Mouse (Mus musculus) forebrain, embryonic 12.5 days (tissue): Measurements from ENCODE around the gene Oxsr1. TPM values are rescaled to one million over a fixed set of nuclear protein-coding genes. Genes with fewer than 3 reads are reported as not detected.

ENCODE experiments used
- ATAC-seq: fragments of 200-750 bp; cut with Nextera tagmentation; 2 replicates; pipeline ENCODE4 v1.8.0; 2017; ENCODE audit warnings: moderate TSS enrichment; ENCODE audit not compliant: low FRiP score
- H3K27ac ChIP-seq: fragments of 300-500 bp; sonication (generic); 2 replicates; pipeline ENCODE4 v1.5.1; 2016; ENCODE audit warnings: mild to moderate bottlenecking
- H3K27me3 ChIP-seq: fragments of 300-500 bp; sonication (generic); 2 replicates; pipeline ENCODE4 v1.6.1; 2016; ENCODE audit warnings: mild to moderate bottlenecking
- H3K36me3 ChIP-seq: fragments of 300-500 bp; sonication (generic); replicated peaks from 2 replicates; pipeline ENCODE4 v1.6.1; 2016; ENCODE audit warnings: mild to moderate bottlenecking
- H3K4me1 ChIP-seq: fragments of 300-500 bp; sonication (generic); 2 replicates; pipeline ENCODE4 v1.6.1; 2016
- H3K4me2 ChIP-seq: fragments of 300-500 bp; sonication (generic); 2 replicates; pipeline ENCODE4 v1.6.1; 2016; ENCODE audit warnings: mild to moderate bottlenecking, moderate library complexity
- H3K4me3 ChIP-seq: fragments of 300-500 bp; sonication (generic); replicated peaks from 2 replicates; pipeline ENCODE4 v1.5.1; 2016; ENCODE audit warnings: mild to moderate bottlenecking
- H3K9ac ChIP-seq: fragments of 300-500 bp; sonication (generic); 2 replicates; pipeline ENCODE4 v1.6.1; 2016; ENCODE audit warnings: mild to moderate bottlenecking
- H3K9me3 ChIP-seq: fragments of 300-500 bp; sonication (generic); 2 replicates; pipeline ENCODE4 v1.6.1; 2016
- WGBS: fragments of 180-500 bp; shearing (Covaris S2); methylation state at CpG from one replicate; pipeline ENCODE4 v1.1.7; 2016; 5-methylcytosine and 5-hydroxymethylcytosine counted together
- polyA plus RNA-seq: library from polyadenylated mRNA; unstranded; fragments of >200 nt; fragmentation: Nextera tagmentation; extraction: Ambion mirVana; gene quantifications from 2 replicates; pipeline ENCODE4 v1.2.1, GENCODE M21; 2016

Gene Oxsr1
- polyA plus RNA-seq, 1 experiment from 2014 or later, result 21.6 TPM

- no peak for ATAC-seq
- no peak overlapping the region for H3K9ac ChIP-seq
- WGBS, result 87% methylated on average over 10 of the region's 10 CpGs
- peaks cover 45% of the 10 kb centered on the region for H3K36me3 ChIP-seq
- H3K9me3 ChIP-seq, result no peaks in the 10 kb centered on the region
- no peaks in the 10 kb centered on the region for H3K27me3 ChIP-seq
- no peak overlapping the region for H3K27ac ChIP-seq
- H3K4me3 ChIP-seq, result no peak overlapping the region
- no peaks in the 10 kb centered on the region for H3K4me1 ChIP-seq
- H3K4me2 ChIP-seq, result no peak overlapping the region
These were observed 28.9 kb upstream of the Oxsr1 start for GRCm38 (mm10) chr9:119350947-119351705.

- Histone ChIP-seq H3K9me3 (no peaks in the 10 kb centered on the region), H3K4me3 (no peak overlapping the region), H3K4me2 (no peak overlapping the region), H3K9ac (no peak overlapping the region), H3K27me3 (no peaks in the 10 kb centered on the region), H3K36me3 (peaks cover 51% of the 10 kb centered on the region), H3K4me1 (no peaks in the 10 kb centered on the region), H3K27ac (no peak overlapping the region)
- no peak for ATAC-seq
- WGBS, result 98% methylated on average over 3 of the region's 3 CpGs
These were observed 28.3 kb upstream of the Oxsr1 start for GRCm38 (mm10) chr9:119350531-119350930.

- Histone ChIP-seq H3K4me2 (no peak overlapping the region), H3K9ac (no peak overlapping the region), H3K4me3 (no peak overlapping the region), H3K9me3 (no peaks in the 10 kb centered on the region), H3K36me3 (peaks cover 73% of the 10 kb centered on the region), H3K27ac (no peak overlapping the region), H3K4me1 (peaks cover 14% of the 10 kb centered on the region), H3K27me3 (no peaks in the 10 kb centered on the region)
- no peak for ATAC-seq
- 92% methylated on average over 8 of the region's 8 CpGs for WGBS
These were observed 24.1 kb upstream of the Oxsr1 start for GRCm38 (mm10) chr9:119346376-119346775.

DNA sequence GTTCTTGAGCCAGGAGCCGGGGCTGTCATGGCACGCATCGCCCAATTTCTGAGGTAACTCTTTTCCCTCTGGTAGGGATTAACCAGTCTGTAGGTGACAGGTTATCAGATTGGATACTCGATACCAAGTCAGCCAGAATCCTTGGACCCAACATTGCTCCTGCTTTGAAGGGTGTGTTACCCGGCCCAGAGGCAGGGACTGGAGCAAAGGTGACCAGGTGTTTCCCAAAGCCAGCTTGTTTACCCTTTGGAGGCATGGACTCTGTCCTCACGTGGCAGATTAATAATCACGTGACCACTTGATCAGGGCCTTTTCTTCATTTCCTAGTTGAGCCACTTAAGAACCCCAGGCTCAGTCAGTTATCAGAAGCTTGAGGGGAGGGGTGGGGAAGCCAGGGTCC, 20.5 kb upstream of the Oxsr1 start:
- H3K9me3 ChIP-seq, result no peaks in the 10 kb centered on the region
- H3K27ac ChIP-seq, result no peak overlapping the region
- H3K27me3 ChIP-seq, result peaks cover 20% of the 10 kb centered on the region; the same call in 1 of the 2 replicates
- peaks cover 47% of the 10 kb centered on the region for H3K36me3 ChIP-seq
- no peak overlapping the region for H3K4me2 ChIP-seq
- H3K4me3 ChIP-seq, result no peak overlapping the region
- no peak for ATAC-seq
- 88% methylated on average over 7 of the region's 7 CpGs for WGBS
- H3K4me1 ChIP-seq, result peaks cover 27% of the 10 kb centered on the region
- H3K9ac ChIP-seq, result 0 out of 2 replicates have a peak overlapping the region, but pooled peaks have one; percentile 85

DNA sequence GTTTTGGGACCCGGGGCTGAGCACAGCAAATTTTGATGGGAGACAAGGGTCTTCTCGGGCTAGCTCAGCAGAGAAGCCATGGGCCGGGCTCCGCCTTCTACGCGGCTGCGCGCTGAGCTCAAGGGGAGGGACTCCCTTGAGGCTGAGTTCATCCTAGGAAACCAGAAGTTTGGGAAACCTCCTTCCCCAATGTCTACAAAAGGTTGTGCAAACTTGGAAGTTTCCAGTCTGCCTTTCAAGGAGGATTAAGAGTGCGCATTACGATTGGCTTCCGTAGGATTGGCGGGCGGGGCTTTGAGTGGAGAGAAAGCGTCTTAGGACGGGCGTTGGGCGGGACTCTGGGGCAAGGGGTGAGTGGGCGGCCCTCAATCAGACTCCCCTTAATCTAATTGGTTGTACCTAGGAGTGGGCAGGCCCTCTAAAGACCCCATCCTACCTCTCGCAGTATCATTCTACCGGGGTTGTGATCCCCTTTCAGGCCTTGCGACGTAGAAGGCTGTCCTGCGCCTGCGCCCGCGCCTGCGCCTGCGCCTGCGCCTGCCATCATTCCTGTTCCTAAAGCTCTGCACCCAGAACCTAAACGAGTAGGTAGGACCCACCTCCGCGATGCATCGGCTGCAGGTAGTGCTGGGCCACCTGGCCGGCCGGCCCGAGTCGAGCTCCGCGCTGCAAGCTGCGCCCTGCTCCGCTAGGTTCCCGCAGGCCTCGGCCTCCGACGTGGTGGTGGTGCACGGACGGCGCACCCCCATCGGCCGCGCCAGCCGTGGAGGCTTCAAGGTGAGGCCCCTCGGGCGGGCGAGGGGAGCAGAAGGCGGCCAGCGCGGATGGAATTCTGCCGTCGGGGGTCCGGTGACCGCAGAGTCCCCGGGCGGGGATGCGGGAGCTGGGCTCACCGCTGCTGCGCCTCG, 18.9 kb upstream of the Oxsr1 start, which contains the start of gene Myd88:
Myd88 (minus strand) TSS at position 503 of the 908 bp plus-strand sequence.
- Histone ChIP-seq H3K9ac (peak within 1 kb of the TSS; percentile 85), H3K36me3 (peaks cover 31% of the 10 kb centered on the region), H3K27me3 (peaks cover 20% of the 10 kb centered on the region; the same call in 1 of the 2 replicates), H3K4me2 (peak within 1 kb of the TSS; percentile 64), H3K4me1 (peaks cover 27% of the 10 kb centered on the region), H3K9me3 (no peaks in the 10 kb centered on the region), H3K27ac (peak within 1 kb of the TSS; percentile 91), H3K4me3 (peak within 1 kb of the TSS; percentile 82)
- WGBS, result under 1% methylated on average over 67 of the region's 68 CpGs
- ATAC-seq, result peak; percentile 98

- Histone ChIP-seq H3K4me2 (peak overlapping the region; percentile 64), H3K9ac (peak overlapping the region; percentile 85; the same call in 1 of the 2 replicates), H3K4me3 (peak overlapping the region; percentile 82), H3K27ac (peak overlapping the region; percentile 91; the same call in 1 of the 2 replicates), H3K36me3 (peaks cover 21% of the 10 kb centered on the region), H3K9me3 (no peaks in the 10 kb centered on the region), H3K27me3 (peaks cover 20% of the 10 kb centered on the region; the same call in 1 of the 2 replicates), H3K4me1 (peaks cover 27% of the 10 kb centered on the region)
- WGBS, result 6% methylated on average over 8 of the region's 8 CpGs
- no peak for ATAC-seq
These were observed 18.0 kb upstream of the Oxsr1 start for GRCm38 (mm10) chr9:119340212-119340580.

DNA sequence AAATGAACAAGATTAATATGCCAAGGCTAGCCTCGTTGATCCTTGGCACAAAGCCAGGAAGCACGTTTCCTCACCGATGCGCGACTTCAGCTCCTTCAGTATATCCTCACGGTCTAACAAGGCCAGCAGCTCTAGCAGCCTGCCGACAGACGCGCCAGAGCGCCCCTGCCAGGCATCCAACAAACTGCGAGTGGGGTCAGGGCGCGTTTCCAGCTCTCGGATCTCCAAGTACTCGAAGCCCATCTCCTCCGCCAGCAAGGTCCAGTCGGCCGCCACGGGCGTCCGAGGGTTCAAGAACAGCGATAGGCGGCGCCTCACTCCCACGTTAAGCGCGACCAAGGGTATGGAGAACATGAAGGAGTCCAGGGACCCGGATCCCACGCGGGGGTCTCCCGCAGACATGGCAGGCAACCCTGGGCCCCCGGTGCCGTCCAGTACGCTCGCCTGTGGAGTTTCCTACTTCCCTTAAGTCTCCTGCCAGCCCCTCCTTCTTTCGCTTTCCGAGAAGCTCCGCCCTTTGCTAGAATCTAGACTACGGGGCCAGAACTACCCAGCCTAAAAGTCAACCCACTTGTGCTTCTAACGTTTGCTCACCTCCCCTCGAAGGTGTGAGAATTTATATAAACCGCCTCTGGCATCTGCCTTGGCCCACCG, 17.5 kb upstream of the Oxsr1 start, which contains the start of gene Acaa1a:
Acaa1a (plus strand) TSS at position 119 of the 654 bp plus-strand sequence.
- Histone ChIP-seq H3K36me3 (peaks cover 16% of the 10 kb centered on the region), H3K4me1 (peaks cover 27% of the 10 kb centered on the region), H3K27ac (peak within 1 kb of the TSS; percentile 91), H3K9ac (peak within 1 kb of the TSS; percentile 85), H3K4me3 (peak within 1 kb of the TSS; percentile 82), H3K27me3 (peaks cover 20% of the 10 kb centered on the region; the same call in 1 of the 2 replicates), H3K4me2 (peak within 1 kb of the TSS; percentile 64), H3K9me3 (no peaks in the 10 kb centered on the region)
- no peak for ATAC-seq
- 2% methylated on average over 43 of the region's 43 CpGs for WGBS

GRCm38 (mm10) chr9:119339106-119339505, 16.9 kb upstream of the Oxsr1 start:
- H3K27ac ChIP-seq, result no peak overlapping the region
- no peaks in the 10 kb centered on the region for H3K9me3 ChIP-seq
- no peak for ATAC-seq
- H3K4me3 ChIP-seq, result peak overlapping the region; percentile 82
- H3K9ac ChIP-seq, result no peak overlapping the region
- peak overlapping the region; percentile 64 for H3K4me2 ChIP-seq
- WGBS, result 54% methylated on average over 7 of the region's 7 CpGs
- peaks cover 10% of the 10 kb centered on the region for H3K36me3 ChIP-seq
- H3K4me1 ChIP-seq, result peaks cover 27% of the 10 kb centered on the region
- peaks cover 20% of the 10 kb centered on the region; the same call in 1 of the 2 replicates for H3K27me3 ChIP-seq

DNA sequence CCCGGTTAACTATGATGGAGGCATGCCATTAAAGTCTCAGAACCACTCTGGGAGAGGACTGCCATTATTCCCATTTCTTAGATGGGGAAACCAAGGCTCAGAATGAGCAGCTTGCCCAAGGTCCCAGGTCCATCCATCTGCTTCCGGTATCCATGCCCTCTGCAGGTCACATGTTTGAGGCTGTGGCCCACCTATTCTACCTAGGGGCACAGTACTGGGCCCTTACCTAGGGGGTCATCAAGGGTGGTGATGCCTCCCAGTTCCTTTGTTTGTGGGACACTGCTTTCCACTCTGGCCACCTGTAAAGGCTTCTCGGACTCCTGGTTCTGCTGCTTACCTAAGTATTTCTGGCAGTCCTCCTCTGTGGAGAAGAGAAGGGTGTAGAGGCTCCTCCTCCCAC, 16.1 kb upstream of the Oxsr1 start:
- Histone ChIP-seq H3K4me3 (no peak overlapping the region), H3K9ac (no peak overlapping the region), H3K4me2 (no peak overlapping the region), H3K9me3 (no peaks in the 10 kb centered on the region), H3K27me3 (peaks cover 20% of the 10 kb centered on the region; the same call in 1 of the 2 replicates), H3K4me1 (peaks cover 27% of the 10 kb centered on the region), H3K36me3 (peaks cover 3% of the 10 kb centered on the region; the same call in 1 of the 2 replicates), H3K27ac (no peak overlapping the region)
- 93% methylated on average over 3 of the region's 3 CpGs for WGBS
- ATAC-seq, result no peak

GRCm38 (mm10) chr9:119337842-119338241, 15.6 kb upstream of the Oxsr1 start:
- no peak overlapping the region for H3K9ac ChIP-seq
- H3K9me3 ChIP-seq, result no peaks in the 10 kb centered on the region
- peaks cover 20% of the 10 kb centered on the region; the same call in 1 of the 2 replicates for H3K27me3 ChIP-seq
- no peaks in the 10 kb centered on the region for H3K36me3 ChIP-seq
- H3K4me3 ChIP-seq, result no peak overlapping the region
- WGBS, result 93% methylated on average over 14 of the region's 14 CpGs
- no peak overlapping the region for H3K27ac ChIP-seq
- no peak overlapping the region for H3K4me2 ChIP-seq
- no peak for ATAC-seq
- peaks cover 23% of the 10 kb centered on the region for H3K4me1 ChIP-seq

GRCm38 (mm10) chr9:119335571-119335970, 13.3 kb upstream of the Oxsr1 start:
- Histone ChIP-seq H3K9me3 (no peaks in the 10 kb centered on the region), H3K4me1 (peaks cover 12% of the 10 kb centered on the region), H3K27ac (no peak overlapping the region), H3K36me3 (no peaks in the 10 kb centered on the region), H3K9ac (no peak overlapping the region), H3K4me2 (no peak overlapping the region), H3K27me3 (peaks cover 20% of the 10 kb centered on the region; the same call in 1 of the 2 replicates), H3K4me3 (no peak overlapping the region)
- ATAC-seq, result no peak
- 88% methylated on average over 4 of the region's 4 CpGs for WGBS
